15 mouse cellular contexts compared by ENCODE assay signal in genomic region chr4:81462253-81462652, GRCm38 (mm10). TPM values are rescaled to one million over a fixed set of nuclear protein-coding genes. Genes with fewer than 3 reads are reported as not detected.
DNase-seq lines count a peak whose midpoint lies in the region; ATAC-seq lines count a peak whose summit lies in the region.
"Had no signal": no experiment of that assay in that cellular context is flagged by ENCODE, and none has a peak within 500 bp of the region (broad histone marks: within the 10 kb centered on the region; RNA-seq: fewer than 3 reads in every experiment).

No protein-coding gene starts in this region.

- DNase-seq in forebrain, embryonic 14.5 days (ENCODE audit: low spot score): peak; percentile 8
- DNase-seq in forebrain, embryonic 10.5 days (ENCODE audit: extremely low spot score, low spot score): no peak
- peak; percentile 75 for DNase-seq in midbrain, embryonic 11.5 days (ENCODE audit: low spot score, missing footprints)
- DNase-seq in adrenal gland, postnatal 10 days: peak; percentile 59
- peak; percentile 34 for DNase-seq in skeletal muscle tissue, adult 2 months (ENCODE audit: low read depth, low spot score)
- no peak for DNase-seq in urinary bladder, postnatal 10 days (ENCODE audit: low spot score)
- DNase-seq: cerebellum, adult 8-10 months; heart, adult 2 months; liver; lung, adult 18-20 months had no signal

- H3K9me3 ChIP-seq in forebrain, embryonic 14.5 days (replicated peaks; ENCODE audit: control insufficient read depth, low read length): no peaks in the 10 kb centered on the region
- no peaks in the 10 kb centered on the region for H3K9me3 ChIP-seq in forebrain, embryonic 10.5 days
- no peaks in the 10 kb centered on the region for H3K9me3 ChIP-seq in midbrain, embryonic 11.5 days (ENCODE audit: control insufficient read depth, low read length)
- no peaks in the 10 kb centered on the region for H3K9me3 ChIP-seq in midbrain, embryonic 16.5 days (replicated peaks; ENCODE audit: control insufficient read depth, low read length, poor library complexity, severe bottlenecking)
- H3K9me3 ChIP-seq: embryonic facial prominence, embryonic 15.5 days; hindbrain, embryonic 12.5 days had no signal

- no peak overlapping the region for H3K4me3 ChIP-seq in forebrain, embryonic 14.5 days (ENCODE audit: low read depth, low read length)
- no peak overlapping the region for H3K4me3 ChIP-seq in forebrain, embryonic 10.5 days
- no peak overlapping the region for H3K4me3 ChIP-seq in midbrain, embryonic 11.5 days (ENCODE audit: low read depth, low read length)
- no peak overlapping the region for H3K4me3 ChIP-seq in midbrain, embryonic 16.5 days (ENCODE audit: low read depth, low read length)
- H3K4me3 ChIP-seq: embryonic facial prominence, embryonic 15.5 days; heart, adult 2 months; hindbrain, embryonic 12.5 days had no signal

- no peak for ATAC-seq in forebrain, embryonic 14.5 days
- no peak for ATAC-seq in midbrain, embryonic 11.5 days (ENCODE audit: low FRiP score)
- no peak for ATAC-seq in midbrain, embryonic 16.5 days

- no peaks in the 10 kb centered on the region for H3K27me3 ChIP-seq in forebrain, embryonic 14.5 days (replicated peaks; ENCODE audit: control insufficient read depth, insufficient read depth, low read length)
- H3K27me3 ChIP-seq in forebrain, embryonic 10.5 days (ENCODE audit: poor library complexity, severe bottlenecking): no peaks in the 10 kb centered on the region
- no peaks in the 10 kb centered on the region for H3K27me3 ChIP-seq in midbrain, embryonic 11.5 days (ENCODE audit: control insufficient read depth, insufficient read depth, low read length)
- no peaks in the 10 kb centered on the region for H3K27me3 ChIP-seq in midbrain, embryonic 16.5 days (ENCODE audit: control insufficient read depth, insufficient read depth, low read depth, low read length)
- H3K27me3 ChIP-seq: embryonic facial prominence, embryonic 15.5 days; hindbrain, embryonic 12.5 days had no signal

- no peaks in the 10 kb centered on the region for H3K36me3 ChIP-seq in forebrain, embryonic 14.5 days (ENCODE audit: control insufficient read depth, insufficient read depth, low read length)
- no peaks in the 10 kb centered on the region for H3K36me3 ChIP-seq in forebrain, embryonic 10.5 days (replicated peaks)
- H3K36me3 ChIP-seq in midbrain, embryonic 11.5 days (ENCODE audit: control insufficient read depth, insufficient read depth, low read length): no peaks in the 10 kb centered on the region
- no peaks in the 10 kb centered on the region for H3K36me3 ChIP-seq in midbrain, embryonic 16.5 days (ENCODE audit: control insufficient read depth, insufficient read depth, low read length)
- H3K36me3 ChIP-seq: embryonic facial prominence, embryonic 15.5 days; hindbrain, embryonic 12.5 days had no signal

- H3K27ac ChIP-seq in forebrain, embryonic 14.5 days (ENCODE audit: low read depth, low read length): no peak overlapping the region
- no peak overlapping the region for H3K27ac ChIP-seq in forebrain, embryonic 10.5 days
- no peak overlapping the region for H3K27ac ChIP-seq in midbrain, embryonic 11.5 days (ENCODE audit: low read depth, low read length)
- H3K27ac ChIP-seq in midbrain, embryonic 16.5 days (ENCODE audit: low read length): no peak overlapping the region
- H3K27ac ChIP-seq: embryonic facial prominence, embryonic 15.5 days; heart, adult 2 months; hindbrain, embryonic 12.5 days had no signal

- 71% methylated on average over 4 of the region's 4 CpGs for WGBS in forebrain, embryonic 14.5 days
- 83% methylated on average over 4 of the region's 4 CpGs for WGBS in forebrain, embryonic 10.5 days
- WGBS in midbrain, embryonic 11.5 days: 81% methylated on average over 4 of the region's 4 CpGs
- 68% methylated on average over 4 of the region's 4 CpGs for WGBS in midbrain, embryonic 16.5 days

- H3K9ac ChIP-seq in forebrain, embryonic 14.5 days (ENCODE audit: low read length): no peak overlapping the region
- no peak overlapping the region for H3K9ac ChIP-seq in midbrain, embryonic 11.5 days (ENCODE audit: low read length)
- no peak overlapping the region for H3K9ac ChIP-seq in midbrain, embryonic 16.5 days (ENCODE audit: low read depth, low read length)
- H3K9ac ChIP-seq: embryonic facial prominence, embryonic 15.5 days; hindbrain, embryonic 12.5 days had no signal

- H3K4me1 ChIP-seq in forebrain, embryonic 14.5 days (ENCODE audit: control insufficient read depth, insufficient read depth, low read length): no peaks in the 10 kb centered on the region
- peaks cover 4% of the 10 kb centered on the region; the same call in 1 of the 2 replicates for H3K4me1 ChIP-seq in forebrain, embryonic 10.5 days
- no peaks in the 10 kb centered on the region for H3K4me1 ChIP-seq in midbrain, embryonic 11.5 days (ENCODE audit: control insufficient read depth, insufficient read depth, low read length)
- no peaks in the 10 kb centered on the region for H3K4me1 ChIP-seq in midbrain, embryonic 16.5 days (ENCODE audit: control insufficient read depth, insufficient read depth, low read length)
- H3K4me1 ChIP-seq: embryonic facial prominence, embryonic 15.5 days; hindbrain, embryonic 12.5 days had no signal

- H3K4me2 ChIP-seq in forebrain, embryonic 14.5 days (ENCODE audit: low read length): no peak overlapping the region
- H3K4me2 ChIP-seq in midbrain, embryonic 11.5 days: no peak overlapping the region
- H3K4me2 ChIP-seq in midbrain, embryonic 16.5 days (ENCODE audit: low read length): no peak overlapping the region
- H3K4me2 ChIP-seq: embryonic facial prominence, embryonic 15.5 days; hindbrain, embryonic 12.5 days had no signal

RNA-seq across cellular contexts. Expression of gene Mpdz, which starts 19.6 kb away (rescaled TPM):
- polyA plus RNA-seq in forebrain, embryonic 14.5 days (2014; fragmentation: Nextera tagmentation; extraction: Ambion mirVana): 17.0 and 19.1 TPM in 2 replicates
- polyA plus RNA-seq in forebrain, embryonic 10.5 days (2016; fragmentation: Nextera tagmentation; extraction: Ambion mirVana): 44.4 and 47.4 TPM in 2 replicates
- 43.6 and 44.6 TPM in 2 replicates for polyA plus RNA-seq in midbrain, embryonic 11.5 days (2014; fragmentation: Nextera tagmentation; extraction: Ambion mirVana)
- polyA plus RNA-seq in midbrain, embryonic 16.5 days (2015; fragmentation: Nextera tagmentation; extraction: Ambion mirVana): 12.1 and 15.8 TPM in 2 replicates
- total RNA-seq in adrenal gland, postnatal 10 days (2021): 10 to 100 TPM; 57.2 to 88.0 TPM
- total RNA-seq: megakaryocyte-erythroid progenitor cell, adult 5-6 weeks; neutrophil, adult 5-6 weeks had no signal

Comparison
In these comparisons a context has a peak if more than half of its experiments do, and no peak if none do; other contexts are left out.
1. DNase-seq: peak in forebrain, embryonic 14.5 days (single experiment), midbrain, embryonic 11.5 days (single experiment), adrenal gland, postnatal 10 days (single experiment) and skeletal muscle tissue, adult 2 months (single experiment); none in forebrain, embryonic 10.5 days (single experiment) and urinary bladder, postnatal 10 days (single experiment).